Mouse (Mus musculus) liver, postnatal 0 days (tissue): Measurements from ENCODE around the gene Enkur. TPM values are rescaled to one million over a fixed set of nuclear protein-coding genes. Genes with fewer than 3 reads are reported as not detected.

Experiments used
- ATAC-seq: fragments of 200-750 bp; cut with Nextera tagmentation; 2 replicates; pipeline ENCODE4 v1.8.0; 2017; ENCODE audit warnings: mild to moderate bottlenecking, moderate library complexity
- DNase-seq: peaks from one replicate; pipeline ENCODE4 v3.0.0-alpha.2; 2016
- H3K27ac ChIP-seq: fragments of 300-500 bp; sonication (generic); 2 replicates; pipeline ENCODE4 v1.5.1; 2014; ENCODE audit warnings: antibody characterized with exemption, moderate library complexity, mild to moderate bottlenecking, low read depth
- H3K27me3 ChIP-seq: fragments of 300-500 bp; sonication (generic); 2 replicates; pipeline ENCODE4 v1.6.1; 2014; ENCODE audit warnings: low read length, control low read depth, mixed read lengths; ENCODE audit not compliant: insufficient read depth
- H3K36me3 ChIP-seq: fragments of 300-500 bp; sonication (generic); replicated peaks from 2 replicates; pipeline ENCODE4 v1.6.1; 2014; ENCODE audit warnings: mild to moderate bottlenecking, control low read depth, low read length, moderate library complexity, mixed read lengths; ENCODE audit not compliant: insufficient read depth
- H3K4me1 ChIP-seq: fragments of 300-500 bp; sonication (generic); 2 replicates; pipeline ENCODE4 v1.6.1; 2014; ENCODE audit warnings: antibody characterized with exemption, mild to moderate bottlenecking, control low read depth; ENCODE audit not compliant: insufficient read depth
- H3K4me2 ChIP-seq: fragments of 300-500 bp; sonication (generic); 2 replicates; pipeline ENCODE4 v1.6.1; 2014; ENCODE audit warnings: low read depth, mild to moderate bottlenecking, low read length, moderate library complexity, mixed read lengths
- H3K4me3 ChIP-seq: fragments of 300-500 bp; sonication (generic); 2 replicates; pipeline ENCODE4 v1.5.1; 2014; ENCODE audit warnings: low read depth, low read length
- H3K9ac ChIP-seq: fragments of 300-500 bp; sonication (generic); replicated peaks from 2 replicates; pipeline ENCODE4 v1.6.1; 2014; ENCODE audit warnings: mild to moderate bottlenecking, moderate library complexity
- H3K9me3 ChIP-seq: fragments of 300-500 bp; sonication (generic); 2 replicates; pipeline ENCODE4 v1.6.1; 2016; ENCODE audit warnings: mild to moderate bottlenecking, control low read depth, low read length, mixed read lengths
- CTCF ChIP-seq: sonication (generic); IDR thresholded peaks from 2 replicates; pipeline ENCODE4 v1.5.1; 2016; ENCODE audit warnings: antibody characterized with exemption, low read depth
- EP300 ChIP-seq: IDR thresholded peaks from 2 replicates; pipeline ENCODE4 v1.6.1; 2016; ENCODE audit warnings: antibody characterized with exemption, low read depth, mild to moderate bottlenecking
- WGBS: fragments of 180-500 bp; shearing (Covaris S2); extraction: QIAGEN DNeasy Blood & Tissue Kit; methylation state at CpG from one replicate; pipeline ENCODE4 v1.1.7; 2014; ENCODE audit not compliant: insufficient replicate concordance; 5-methylcytosine and 5-hydroxymethylcytosine counted together
- polyA plus RNA-seq: library from polyadenylated mRNA; unstranded; fragments of >200 nt; fragmentation: Nextera tagmentation; extraction: Ambion mirVana; gene quantifications from 2 replicates; pipeline ENCODE4 v1.2.1, GENCODE M21; 2015

The Enkur gene
- polyA plus RNA-seq, 1 experiment from 2014 or later: 0.14 TPM

DNA sequence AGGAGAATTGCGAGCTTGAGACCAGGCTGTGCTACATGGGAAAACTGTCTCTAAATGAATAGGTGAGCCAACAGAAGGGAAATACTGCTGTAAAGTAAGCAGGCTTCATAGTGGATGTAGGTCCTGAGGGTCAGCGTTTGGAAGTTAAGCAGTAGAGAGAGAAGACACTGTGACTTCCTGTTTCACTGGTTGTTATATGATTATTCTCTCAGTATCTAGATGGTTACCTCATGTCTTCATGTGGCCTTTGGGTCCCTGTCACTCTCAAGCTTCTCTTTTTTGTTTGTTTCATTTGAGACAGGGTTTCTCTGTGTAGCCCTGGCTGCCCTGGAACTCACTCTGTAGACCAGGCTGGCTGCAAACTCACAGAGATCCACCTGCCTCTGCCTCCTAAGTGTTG lies 10.1 kb upstream of the Enkur start:
- WGBS: 67% methylated on average over 2 of the region's 2 CpGs
- Histone ChIP-seq H3K27me3 (no peaks in the 10 kb centered on the region), H3K4me2 (no peak overlapping the region), H3K4me1 (no peaks in the 10 kb centered on the region), H3K9me3 (no peaks in the 10 kb centered on the region), H3K4me3 (no peak overlapping the region), H3K36me3 (no peaks in the 10 kb centered on the region), H3K9ac (no peak overlapping the region), H3K27ac (no peak overlapping the region)
- TF ChIP-seq EP300: no peak
- no peak for TF ChIP-seq CTCF
- ATAC-seq (no peak), DNase-seq (no peak)

DNA sequence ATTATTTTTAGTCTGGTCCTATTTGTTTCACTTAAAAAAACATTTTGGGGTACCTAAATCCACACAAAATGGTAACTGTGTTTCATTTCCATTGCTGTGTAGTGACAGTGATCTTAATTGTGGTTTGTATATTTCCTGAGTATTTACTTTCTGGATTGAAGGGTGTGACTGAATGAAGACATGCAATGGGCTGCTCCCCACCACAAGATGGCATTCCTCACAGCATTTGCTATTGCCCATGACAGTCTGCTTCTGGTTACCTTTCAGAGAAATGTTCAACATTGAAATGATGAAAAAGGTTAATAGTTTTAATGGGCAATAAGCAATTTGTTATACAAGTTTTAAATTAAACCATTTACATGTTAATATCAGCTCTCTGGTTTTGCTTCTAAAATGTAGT lies 9.2 kb upstream of the Enkur start:
- DNase-seq: no peak
- TF ChIP-seq EP300: no peak
- peak; percentile 63 for TF ChIP-seq CTCF
- no peak overlapping the region for H3K9ac ChIP-seq
- no peak overlapping the region for H3K4me2 ChIP-seq
- no peaks in the 10 kb centered on the region for H3K27me3 ChIP-seq
- H3K4me3 ChIP-seq: no peak overlapping the region
- no peaks in the 10 kb centered on the region for H3K4me1 ChIP-seq
- no peak overlapping the region for H3K27ac ChIP-seq
- no peaks in the 10 kb centered on the region for H3K36me3 ChIP-seq
- no peaks in the 10 kb centered on the region for H3K9me3 ChIP-seq
- no peak for ATAC-seq

DNA sequence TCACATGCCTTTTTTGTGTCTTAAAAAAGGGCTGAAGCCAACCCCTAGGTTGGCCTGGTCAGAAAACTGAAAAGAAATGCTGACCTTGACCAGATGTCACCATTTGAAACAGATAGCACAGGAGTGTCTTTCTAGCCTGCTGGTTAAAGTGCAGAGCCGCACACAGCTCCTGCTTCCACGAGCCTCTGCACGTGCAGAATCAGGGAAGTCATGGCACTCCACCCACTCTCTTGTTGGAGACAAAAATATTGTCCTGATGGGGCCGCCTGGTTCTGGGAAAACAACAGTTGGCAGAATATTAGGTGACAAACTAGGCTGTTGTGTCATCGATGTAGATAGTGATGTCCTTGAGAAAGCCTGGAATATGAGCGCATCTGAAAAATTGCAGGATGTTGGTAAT lies 6.2 kb upstream of the Enkur start:
- no peak for TF ChIP-seq EP300
- no peak for TF ChIP-seq CTCF
- no peak for DNase-seq
- H3K4me1 ChIP-seq: no peaks in the 10 kb centered on the region
- no peak for ATAC-seq
- H3K27ac ChIP-seq: no peak overlapping the region
- WGBS: 70% methylated on average over 6 of the region's 6 CpGs
- no peak overlapping the region for H3K9ac ChIP-seq
- H3K9me3 ChIP-seq: no peaks in the 10 kb centered on the region
- no peaks in the 10 kb centered on the region for H3K27me3 ChIP-seq
- no peak overlapping the region for H3K4me2 ChIP-seq
- no peaks in the 10 kb centered on the region for H3K36me3 ChIP-seq
- H3K4me3 ChIP-seq: no peak overlapping the region

DNA sequence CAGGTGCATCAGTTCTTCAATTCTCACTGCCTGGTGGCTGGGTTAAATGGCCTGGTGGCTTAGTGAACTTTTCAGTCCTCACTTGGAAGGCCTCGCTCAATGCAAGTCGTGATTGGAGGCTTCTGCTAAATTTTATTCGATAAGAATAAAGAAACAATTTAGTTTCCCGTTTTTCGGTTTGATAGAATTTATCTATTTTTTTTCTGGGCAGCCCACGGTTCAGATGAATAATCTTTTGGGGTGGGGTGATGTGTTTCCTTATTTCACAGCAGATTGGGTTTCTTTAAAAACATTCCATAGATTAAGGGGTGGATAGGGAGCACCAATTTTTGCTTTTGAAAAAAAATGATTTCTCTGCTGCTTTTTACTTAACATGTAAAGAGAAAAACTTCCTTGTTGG lies 1.1 kb upstream of the Enkur start:
- Histone ChIP-seq H3K9me3 (no peaks in the 10 kb centered on the region), H3K27me3 (no peaks in the 10 kb centered on the region), H3K4me1 (peaks cover 6% of the 10 kb centered on the region), H3K4me2 (peak overlapping the region; percentile 89), H3K4me3 (peak overlapping the region; percentile 65), H3K9ac (peak overlapping the region; percentile 70), H3K36me3 (no peaks in the 10 kb centered on the region), H3K27ac (0 out of 2 replicates have a peak overlapping the region, but pooled peaks have one; percentile 19)
- TF ChIP-seq EP300 (no peak), CTCF (no peak)
- ATAC-seq: no peak
- no peak for DNase-seq
- 30% methylated on average over 6 of the region's 6 CpGs for WGBS

DNA sequence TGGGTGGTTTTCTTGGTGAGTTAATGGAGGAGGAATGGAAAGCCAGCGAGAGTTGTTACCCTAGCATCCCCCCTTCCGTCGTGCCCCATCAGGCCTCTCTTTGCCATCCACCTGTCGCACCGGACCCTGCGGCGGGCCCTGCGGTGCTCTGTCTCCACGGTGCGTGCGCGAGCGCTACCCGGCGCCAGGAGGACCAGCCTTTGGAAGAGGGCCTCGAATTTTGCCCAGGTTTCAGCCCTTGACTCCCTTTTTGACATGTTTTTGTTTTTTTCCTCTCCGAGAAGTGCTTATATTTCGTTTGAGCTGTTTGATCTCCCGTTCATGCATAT lies 630 bp upstream of the Enkur start:
- DNase-seq (no peak), ATAC-seq (peak; percentile 83)
- no peaks in the 10 kb centered on the region for H3K9me3 ChIP-seq
- no peaks in the 10 kb centered on the region for H3K27me3 ChIP-seq
- 0 out of 2 replicates have a peak overlapping the region, but pooled peaks have one; percentile 19 for H3K27ac ChIP-seq
- H3K4me3 ChIP-seq: peak overlapping the region; percentile 65
- H3K36me3 ChIP-seq: no peaks in the 10 kb centered on the region
- peak overlapping the region; percentile 89 for H3K4me2 ChIP-seq
- peak overlapping the region; percentile 70 for H3K9ac ChIP-seq
- WGBS: under 1% methylated on average over 19 of the region's 19 CpGs
- peaks cover 6% of the 10 kb centered on the region for H3K4me1 ChIP-seq
- TF ChIP-seq CTCF (no peak), EP300 (no peak)

DNA sequence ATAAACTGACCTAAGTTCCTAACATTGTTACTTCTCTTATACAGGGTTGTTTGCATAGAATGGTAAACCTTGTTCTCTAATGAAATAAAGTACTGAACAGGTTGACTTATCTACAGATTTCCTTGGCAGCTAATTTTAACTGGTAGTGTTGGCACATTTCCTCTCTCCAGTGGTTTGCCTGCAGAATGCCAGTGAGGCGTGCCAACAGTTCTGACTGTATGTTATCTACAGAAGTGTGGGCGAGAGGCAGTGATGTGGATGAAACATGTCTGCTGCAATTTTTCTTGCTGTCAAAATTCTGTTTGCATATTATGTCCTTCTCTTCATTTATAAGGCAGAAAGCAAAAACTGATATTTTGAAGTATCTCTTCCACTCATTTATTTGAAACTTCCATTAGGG lies 2.4 kb downstream of the Enkur start:
- DNase-seq (no peak), ATAC-seq (no peak)
- H3K4me1 ChIP-seq: peaks cover 6% of the 10 kb centered on the region
- H3K27ac ChIP-seq: no peak overlapping the region
- no peaks in the 10 kb centered on the region for H3K36me3 ChIP-seq
- H3K4me3 ChIP-seq: no peak overlapping the region
- no peak overlapping the region for H3K9ac ChIP-seq
- TF ChIP-seq EP300 (no peak), CTCF (no peak)
- no peaks in the 10 kb centered on the region for H3K27me3 ChIP-seq
- no peaks in the 10 kb centered on the region for H3K9me3 ChIP-seq
- WGBS: 58% methylated on average over 2 of the region's 2 CpGs
- H3K4me2 ChIP-seq: no peak overlapping the region

DNA sequence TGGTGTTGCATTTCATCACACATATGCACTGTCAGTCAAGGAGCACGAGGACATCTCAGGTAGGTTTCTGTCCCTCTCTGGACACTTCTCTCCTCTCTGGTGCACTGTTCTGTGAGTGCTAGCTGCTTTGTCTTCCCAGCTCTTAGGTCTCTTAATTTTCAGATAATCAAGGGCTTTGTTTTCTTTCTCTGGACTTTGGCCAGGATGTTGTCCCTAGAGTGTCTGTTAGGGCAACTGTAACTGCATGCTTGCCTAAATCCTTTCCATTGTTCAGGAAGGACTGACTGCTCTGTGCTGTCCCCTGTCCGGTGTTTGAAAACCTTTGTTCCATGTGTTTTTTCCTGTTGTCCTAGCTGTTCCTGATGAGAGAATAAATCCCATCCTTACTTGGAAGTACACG lies 6.1 kb downstream of the Enkur start:
- Histone ChIP-seq H3K27me3 (no peaks in the 10 kb centered on the region), H3K9me3 (no peaks in the 10 kb centered on the region), H3K36me3 (no peaks in the 10 kb centered on the region), H3K27ac (no peak overlapping the region), H3K4me2 (no peak overlapping the region), H3K4me3 (no peak overlapping the region), H3K9ac (no peak overlapping the region), H3K4me1 (no peaks in the 10 kb centered on the region)
- TF ChIP-seq EP300 (no peak), CTCF (no peak)
- WGBS: 41% methylated on average over 3 of the region's 3 CpGs
- no peak for DNase-seq
- ATAC-seq: peak; percentile 49; the same call in 1 of the 2 replicates
